Mouse (Mus musculus) liver, embryonic 14.5 days (tissue): Measurements from ENCODE around the gene Clip2. TPM values are rescaled to one million over a fixed set of nuclear protein-coding genes. Genes with fewer than 3 reads are reported as not detected.
A peak's percentile ranks its signal among the peaks of the same experiment; 100 is the strongest.

Experiments used
- ATAC-seq: fragments of 200-750 bp; cut with Nextera tagmentation; 2 replicates; pipeline ENCODE4 v1.8.0; 2017; ENCODE audit warnings: moderate number of reproducible peaks, mild to moderate bottlenecking, moderate library complexity; ENCODE audit not compliant: insufficient read depth
- DNase-seq, 3 experiments: peaks; one replicate each; pipeline ENCODE4 v3.0.0-alpha.2; 2012 to 2013; ENCODE audit warnings: low read depth in 3 of 3, low spot score in 3 of 3
- H3K27ac ChIP-seq: fragments of 300-500 bp; sonication (generic); 2 replicates; pipeline ENCODE4 v1.5.1; 2014; ENCODE audit warnings: moderate library complexity, mild to moderate bottlenecking, control low read depth, inconsistent platforms
- H3K27me3 ChIP-seq: fragments of 300-500 bp; sonication (generic); 2 replicates; pipeline ENCODE4 v1.6.1; 2014; ENCODE audit warnings: mild to moderate bottlenecking, low read length, moderate library complexity; ENCODE audit not compliant: control insufficient read depth, insufficient read depth
- H3K36me3 ChIP-seq: fragments of 300-500 bp; sonication (generic); replicated peaks from 2 replicates; pipeline ENCODE4 v1.6.1; 2014; ENCODE audit warnings: low read depth; ENCODE audit not compliant: control insufficient read depth, insufficient read depth
- H3K4me1 ChIP-seq, 2 experiments: fragments of 200-500 bp in 1 of 2; fragments of 300-500 bp in 1 of 2; sonication (generic) in 1 of 2; replicated peaks; 2 replicates each; pipeline ENCODE4 v1.6.1; 2012 to 2014; ENCODE audit warnings: antibody characterized with exemption in 1 of 2, inconsistent platforms in 1 of 2, low read length in 1 of 2; ENCODE audit not compliant: control insufficient read depth in 2 of 2, insufficient read depth in 2 of 2
- H3K4me2 ChIP-seq: fragments of 300-500 bp; sonication (generic); 2 replicates; pipeline ENCODE4 v1.6.1; 2014; ENCODE audit warnings: low read depth, mild to moderate bottlenecking, control low read depth, moderate library complexity
- H3K4me3 ChIP-seq, 2 experiments: fragments of 200-500 bp in 1 of 2; fragments of 300-500 bp in 1 of 2; sonication (generic) in 1 of 2; 2 replicates each; pipeline ENCODE4 v1.5.1; 2012 to 2014; ENCODE audit warnings: low read depth in 2 of 2, low read length in 2 of 2, mild to moderate bottlenecking in 2 of 2, control low read depth in 1 of 2, inconsistent platforms in 1 of 2, moderate library complexity in 1 of 2; ENCODE audit not compliant: insufficient read depth in 1 of 2
- H3K9ac ChIP-seq: fragments of 300-500 bp; sonication (generic); replicated peaks from 2 replicates; pipeline ENCODE4 v1.6.1; 2014; ENCODE audit warnings: mild to moderate bottlenecking, control low read depth, moderate library complexity
- H3K9me3 ChIP-seq: fragments of 300-500 bp; sonication (generic); 2 replicates; pipeline ENCODE4 v1.6.1; 2016; ENCODE audit warnings: low read length, mixed read lengths; ENCODE audit not compliant: control insufficient read depth
- CTCF ChIP-seq: IDR thresholded peaks from 2 replicates; pipeline ENCODE4 v1.5.1; 2016; ENCODE audit warnings: antibody characterized with exemption, low read depth, control low read depth
- EP300 ChIP-seq: IDR thresholded peaks from 2 replicates; pipeline ENCODE4 v1.6.1; 2016; ENCODE audit warnings: antibody characterized with exemption, low read depth
- WGBS: fragments of 180-500 bp; shearing (Covaris S2); extraction: QIAGEN DNeasy Blood & Tissue Kit; methylation state at CpG from one replicate; pipeline ENCODE4 v1.1.7; 2014; ENCODE audit not compliant: insufficient replicate concordance; 5-methylcytosine and 5-hydroxymethylcytosine counted together
- polyA plus RNA-seq, 2 experiments: library from polyadenylated mRNA; depleted of rRNA in 1 of 2; stranded (reverse) in 1 of 2; unstranded in 1 of 2; fragments of >200 nt; fragmentation: Nextera tagmentation in 1 of 2; extraction: Ambion mirVana in 1 of 2; gene quantifications; 2 replicates each; pipeline versions ENCODE4 v1.2.1 to v1.2.3; 2012 to 2014

Gene Clip2
- polyA plus RNA-seq, 2 experiments: 0.36 to 1.8 TPM

DNA sequence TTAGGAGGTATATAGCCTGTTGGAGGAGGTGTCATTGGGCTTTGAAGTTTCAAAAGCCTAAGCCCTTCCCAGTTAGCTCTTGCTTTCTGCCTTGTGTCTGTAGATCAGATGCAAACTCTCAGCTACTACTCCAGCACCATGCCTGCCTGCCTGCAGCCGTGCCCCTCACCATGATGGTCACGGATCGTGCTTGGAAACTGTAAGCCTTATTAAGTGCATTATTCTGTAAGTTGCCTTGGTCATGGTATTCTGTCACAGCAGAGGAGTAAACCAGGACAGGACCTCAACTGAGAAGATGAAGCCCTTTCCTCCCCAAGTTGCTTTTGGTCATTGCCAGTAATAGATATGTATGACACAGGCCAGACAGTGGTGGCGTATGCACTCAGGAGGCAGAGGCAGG lies 63.6 kb downstream of the Clip2 start:
- no peak overlapping the region for H3K27ac ChIP-seq
- ATAC-seq (no peak), DNase-seq (no peak)
- TF ChIP-seq CTCF: no peak
- TF ChIP-seq EP300: no peak
- H3K4me1 ChIP-seq: 0 out of 4 replicates have a peak, but pooled peaks cover 0 to 2% of the 10 kb centered on the region in 2 experiments
- 85% methylated on average over 4 of the region's 4 CpGs for WGBS
- H3K9me3 ChIP-seq: no peaks in the 10 kb centered on the region
- no peak overlapping the region for H3K9ac ChIP-seq
- no peak overlapping the region for H3K4me2 ChIP-seq
- H3K4me3 ChIP-seq: no peak overlapping the region
- H3K36me3 ChIP-seq: no peaks in the 10 kb centered on the region
- H3K27me3 ChIP-seq: no peaks in the 10 kb centered on the region

DNA sequence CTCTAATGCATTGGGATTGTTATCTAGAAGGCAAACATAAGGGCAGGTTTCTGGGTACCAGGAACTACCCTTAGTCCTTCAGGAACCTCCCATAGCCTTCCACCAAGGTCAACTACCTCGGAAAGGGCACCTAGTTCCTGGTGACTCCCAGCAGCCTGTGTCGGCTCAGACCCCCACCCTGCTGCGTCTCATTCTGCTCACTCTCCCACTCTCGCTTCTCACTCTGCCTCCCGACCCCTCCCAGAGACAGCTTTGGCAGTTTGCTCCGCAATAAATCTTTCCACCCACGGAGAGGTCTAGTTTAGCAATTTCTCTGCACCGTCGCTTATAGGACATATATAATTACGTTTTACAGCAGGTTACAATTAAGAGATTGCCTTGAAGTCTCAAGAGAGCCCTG lies 64.2 kb downstream of the Clip2 start:
- no peak for DNase-seq
- WGBS: 67% methylated on average over 10 of the region's 10 CpGs
- ATAC-seq: no peak
- Histone ChIP-seq H3K27me3 (no peaks in the 10 kb centered on the region), H3K9ac (no peak overlapping the region), H3K4me1 (0 out of 4 replicates have a peak, but pooled peaks cover 0 to 2% of the 10 kb centered on the region in 2 experiments), H3K9me3 (no peaks in the 10 kb centered on the region), H3K4me2 (no peak overlapping the region), H3K36me3 (no peaks in the 10 kb centered on the region), H3K4me3 (no peak overlapping the region), H3K27ac (no peak overlapping the region)
- no peak for TF ChIP-seq EP300
- no peak for TF ChIP-seq CTCF

DNA sequence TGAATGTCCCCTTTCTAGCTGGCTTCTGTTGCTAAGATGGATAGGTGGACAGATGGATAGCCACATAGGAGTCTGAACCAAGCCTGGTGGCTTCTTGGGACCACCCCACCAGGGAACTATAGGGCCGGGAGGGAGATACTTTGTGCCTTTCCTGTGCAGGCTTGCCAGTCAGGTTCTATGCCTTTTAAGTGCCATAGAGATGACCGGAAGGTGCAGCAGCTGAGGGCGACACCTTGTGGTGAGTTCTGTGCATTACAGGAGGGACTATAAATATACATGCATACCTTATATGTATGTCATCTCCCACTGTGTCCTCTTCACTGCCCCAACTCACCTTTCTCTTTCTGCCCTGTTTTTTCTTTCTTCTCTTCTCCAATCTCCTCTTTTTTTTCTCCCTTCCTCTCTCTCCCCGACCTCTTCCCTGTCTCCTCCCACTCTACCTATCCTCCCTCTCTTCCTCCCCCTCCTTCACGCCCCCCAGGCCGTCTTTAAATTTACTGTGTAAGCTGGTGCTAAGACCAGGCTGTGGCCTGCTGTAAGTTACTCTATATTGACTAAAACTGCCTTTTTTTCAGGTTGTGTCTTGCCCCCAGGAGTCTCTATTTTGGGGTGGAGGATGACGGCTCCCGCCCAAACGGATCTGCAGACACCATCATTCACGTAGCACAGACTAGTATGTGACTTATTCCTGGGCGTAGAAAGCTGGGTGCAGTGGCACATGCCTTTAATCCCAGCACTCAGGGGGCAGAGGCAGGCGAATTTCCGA lies 66.2 kb downstream of the Clip2 start:
- Histone ChIP-seq H3K9ac (no peak overlapping the region), H3K4me3 (no peak overlapping the region), H3K27me3 (no peaks in the 10 kb centered on the region), H3K9me3 (no peaks in the 10 kb centered on the region), H3K27ac (no peak overlapping the region), H3K4me2 (no peak overlapping the region), H3K36me3 (no peaks in the 10 kb centered on the region), H3K4me1 (no peaks in the 10 kb centered on the region)
- ATAC-seq (peak; percentile 45; the same call in 1 of the 2 replicates), DNase-seq (peak in 2 of 3 experiments; percentile 52 to 56)
- TF ChIP-seq EP300 (no peak), CTCF (peak; percentile 97)
- WGBS: 51% methylated on average over 13 of the region's 13 CpGs

DNA sequence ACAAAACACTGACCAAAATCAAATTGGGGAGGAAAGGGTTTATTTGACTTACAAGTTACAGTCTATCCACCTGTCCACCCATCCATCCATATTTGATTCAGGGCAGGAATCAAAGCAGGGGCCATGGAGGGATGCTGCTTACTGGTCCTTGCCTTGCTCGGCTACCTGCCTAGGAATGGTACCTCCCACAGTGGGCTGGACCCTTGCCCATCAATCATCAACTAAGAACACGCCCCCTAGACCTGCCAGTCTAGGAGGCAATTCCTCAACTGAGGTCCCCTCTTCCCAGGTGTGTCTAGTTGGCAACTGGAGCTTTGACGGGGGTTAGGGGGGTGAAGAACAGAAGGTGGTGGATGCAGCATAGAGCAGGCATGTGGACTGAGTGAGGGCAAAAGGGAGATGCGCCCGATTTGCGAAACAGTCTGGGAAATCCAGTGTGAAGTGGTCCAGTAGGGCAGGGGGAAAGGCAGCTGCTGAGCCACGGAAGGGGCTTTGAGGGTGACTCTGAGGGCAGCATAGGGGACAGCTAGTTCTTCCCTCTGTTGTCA lies 67.0 kb downstream of the Clip2 start:
- Histone ChIP-seq H3K9me3 (no peaks in the 10 kb centered on the region), H3K27ac (no peak overlapping the region), H3K27me3 (no peaks in the 10 kb centered on the region), H3K36me3 (no peaks in the 10 kb centered on the region), H3K4me3 (no peak overlapping the region), H3K4me2 (no peak overlapping the region), H3K4me1 (no peaks in the 10 kb centered on the region), H3K9ac (no peak overlapping the region)
- TF ChIP-seq CTCF (no peak), EP300 (no peak)
- ATAC-seq: no peak
- WGBS: 64% methylated on average over 7 of the region's 7 CpGs
- DNase-seq: no peak

DNA sequence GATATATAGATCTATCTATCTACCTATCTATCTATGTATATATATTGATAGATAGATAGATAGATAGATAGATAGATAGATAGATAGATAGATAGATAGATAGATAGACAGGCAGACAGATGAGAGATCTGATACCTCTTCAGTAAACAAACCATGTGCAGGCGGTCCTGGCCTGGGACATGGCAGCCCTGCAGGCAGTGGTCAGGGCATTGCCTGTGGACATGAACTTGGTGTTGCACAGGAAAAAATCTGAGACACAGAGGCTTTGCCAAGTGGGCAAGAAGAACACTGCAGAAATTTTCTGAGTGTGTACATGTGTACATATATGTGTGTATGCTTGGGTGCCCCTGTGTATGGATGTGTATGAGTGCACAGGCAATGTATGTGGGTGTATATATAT lies 68.9 kb downstream of the Clip2 start:
- no peak overlapping the region for H3K9ac ChIP-seq
- no peak overlapping the region for H3K4me2 ChIP-seq
- H3K4me3 ChIP-seq: no peak overlapping the region
- H3K9me3 ChIP-seq: no peaks in the 10 kb centered on the region
- H3K4me1 ChIP-seq: no peaks in the 10 kb centered on the region
- no peaks in the 10 kb centered on the region for H3K36me3 ChIP-seq
- no peak overlapping the region for H3K27ac ChIP-seq
- ATAC-seq: no peak
- no peaks in the 10 kb centered on the region for H3K27me3 ChIP-seq
- WGBS: 74% methylated on average over 1 of the region's 1 CpGs
- no peak for DNase-seq
- no peak for TF ChIP-seq EP300
